Mouse (Mus musculus): Measurements from ENCODE around the gene 5330417H12Rik.

DNA sequence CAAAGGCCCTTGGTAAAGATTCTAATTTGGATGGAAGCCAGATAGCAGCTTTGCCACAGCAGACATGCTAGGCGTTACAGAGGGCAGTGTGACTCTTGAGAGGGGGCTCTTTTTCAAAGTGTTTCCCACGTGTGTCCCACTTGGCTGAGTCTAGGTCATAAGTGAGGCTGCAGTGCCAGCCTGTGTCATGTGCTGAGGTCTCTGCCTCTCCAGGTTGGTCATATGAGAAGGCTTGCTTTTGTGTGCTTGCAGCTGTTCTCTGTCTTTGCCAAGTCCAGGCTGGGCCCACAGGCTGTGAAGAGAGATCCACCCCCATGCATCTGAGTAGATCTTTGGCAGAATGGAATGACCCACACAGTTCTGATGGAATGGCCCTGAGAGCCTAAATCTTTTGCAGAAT is 32.3 kb downstream of the 5330417H12Rik start:
- TF ChIP-seq CTCF (IDR thresholded peaks at IDR 0.05; ENCODE audit: low read depth, low read length) (no peak), TAL1 (conservative IDR thresholded peaks at IDR 0.05; ENCODE audit: low read depth, low read length) (no peak)
